Mouse (Mus musculus) liver, embryonic 14.5 days (tissue): ENCODE measurements around the gene Smlr1. TPM values are rescaled to one million over a fixed set of nuclear protein-coding genes. Genes with fewer than 3 reads are reported as not detected.
A peak's percentile ranks its signal among the peaks of the same experiment; 100 is the strongest.

Experiments
- ATAC-seq: fragments of 200-750 bp; cut with Nextera tagmentation; 2 replicates; pipeline ENCODE4 v1.8.0; 2017; ENCODE audit warnings: moderate number of reproducible peaks, mild to moderate bottlenecking, moderate library complexity; ENCODE audit not compliant: insufficient read depth
- DNase-seq, 3 experiments: peaks; one replicate each; pipeline ENCODE4 v3.0.0-alpha.2; 2012 to 2013; ENCODE audit warnings: low read depth in 3 of 3, low spot score in 3 of 3
- H3K27ac ChIP-seq: fragments of 300-500 bp; sonication (generic); 2 replicates; pipeline ENCODE4 v1.5.1; 2014; ENCODE audit warnings: moderate library complexity, mild to moderate bottlenecking, control low read depth, inconsistent platforms
- H3K27me3 ChIP-seq: fragments of 300-500 bp; sonication (generic); 2 replicates; pipeline ENCODE4 v1.6.1; 2014; ENCODE audit warnings: mild to moderate bottlenecking, low read length, moderate library complexity; ENCODE audit not compliant: control insufficient read depth, insufficient read depth
- H3K36me3 ChIP-seq: fragments of 300-500 bp; sonication (generic); replicated peaks from 2 replicates; pipeline ENCODE4 v1.6.1; 2014; ENCODE audit warnings: low read depth; ENCODE audit not compliant: control insufficient read depth, insufficient read depth
- H3K4me1 ChIP-seq, 2 experiments: fragments of 200-500 bp in 1 of 2; fragments of 300-500 bp in 1 of 2; sonication (generic) in 1 of 2; replicated peaks; 2 replicates each; pipeline ENCODE4 v1.6.1; 2012 to 2014; ENCODE audit warnings: antibody characterized with exemption in 1 of 2, inconsistent platforms in 1 of 2, low read length in 1 of 2; ENCODE audit not compliant: control insufficient read depth in 2 of 2, insufficient read depth in 2 of 2
- H3K4me2 ChIP-seq: fragments of 300-500 bp; sonication (generic); 2 replicates; pipeline ENCODE4 v1.6.1; 2014; ENCODE audit warnings: low read depth, mild to moderate bottlenecking, control low read depth, moderate library complexity
- H3K4me3 ChIP-seq, 2 experiments: fragments of 200-500 bp in 1 of 2; fragments of 300-500 bp in 1 of 2; sonication (generic) in 1 of 2; 2 replicates each; pipeline ENCODE4 v1.5.1; 2012 to 2014; ENCODE audit warnings: low read depth in 2 of 2, low read length in 2 of 2, mild to moderate bottlenecking in 2 of 2, control low read depth in 1 of 2, inconsistent platforms in 1 of 2, moderate library complexity in 1 of 2; ENCODE audit not compliant: insufficient read depth in 1 of 2
- H3K9ac ChIP-seq: fragments of 300-500 bp; sonication (generic); replicated peaks from 2 replicates; pipeline ENCODE4 v1.6.1; 2014; ENCODE audit warnings: mild to moderate bottlenecking, control low read depth, moderate library complexity
- H3K9me3 ChIP-seq: fragments of 300-500 bp; sonication (generic); 2 replicates; pipeline ENCODE4 v1.6.1; 2016; ENCODE audit warnings: low read length, mixed read lengths; ENCODE audit not compliant: control insufficient read depth
- CTCF ChIP-seq: IDR thresholded peaks from 2 replicates; pipeline ENCODE4 v1.5.1; 2016; ENCODE audit warnings: antibody characterized with exemption, low read depth, control low read depth
- EP300 ChIP-seq: IDR thresholded peaks from 2 replicates; pipeline ENCODE4 v1.6.1; 2016; ENCODE audit warnings: antibody characterized with exemption, low read depth
- WGBS: fragments of 180-500 bp; shearing (Covaris S2); extraction: QIAGEN DNeasy Blood & Tissue Kit; methylation state at CpG from one replicate; pipeline ENCODE4 v1.1.7; 2014; ENCODE audit not compliant: insufficient replicate concordance; 5-methylcytosine and 5-hydroxymethylcytosine counted together
- polyA plus RNA-seq, 2 experiments: library from polyadenylated mRNA; depleted of rRNA in 1 of 2; stranded (reverse) in 1 of 2; unstranded in 1 of 2; fragments of >200 nt; fragmentation: Nextera tagmentation in 1 of 2; extraction: Ambion mirVana in 1 of 2; gene quantifications; 2 replicates each; pipeline versions ENCODE4 v1.2.1 to v1.2.3; 2012 to 2014

Gene Smlr1
- polyA plus RNA-seq, 2 experiments, result 16.5 to 17.7 TPM

GRCm38 (mm10) chr10:25513821-25514220 is 22.2 kb downstream of the Smlr1 start:
- no peak for DNase-seq
- H3K36me3 ChIP-seq, result no peaks in the 10 kb centered on the region
- H3K4me1 ChIP-seq, result no peaks in the 10 kb centered on the region
- no peak overlapping the region for H3K4me3 ChIP-seq
- no peaks in the 10 kb centered on the region for H3K9me3 ChIP-seq
- no peak overlapping the region for H3K27ac ChIP-seq
- no peak for ATAC-seq
- no peak overlapping the region for H3K9ac ChIP-seq
- H3K4me2 ChIP-seq, result no peak overlapping the region
- 68% methylated on average over 1 of the region's 1 CpGs for WGBS
- H3K27me3 ChIP-seq, result no peaks in the 10 kb centered on the region
- TF ChIP-seq EP300, result no peak
- no peak for TF ChIP-seq CTCF

GRCm38 (mm10) chr10:25503250-25503649 is 32.8 kb downstream of the Smlr1 start:
- DNase-seq (no peak), ATAC-seq (no peak)
- 72% methylated on average over 5 of the region's 5 CpGs for WGBS
- H3K4me2 ChIP-seq, result no peak overlapping the region
- no peak overlapping the region for H3K9ac ChIP-seq
- no peaks in the 10 kb centered on the region for H3K4me1 ChIP-seq
- no peaks in the 10 kb centered on the region for H3K36me3 ChIP-seq
- H3K27me3 ChIP-seq, result no peaks in the 10 kb centered on the region
- TF ChIP-seq EP300 (no peak), CTCF (no peak)
- H3K9me3 ChIP-seq, result no peaks in the 10 kb centered on the region
- H3K4me3 ChIP-seq, result no peak overlapping the region
- no peak overlapping the region for H3K27ac ChIP-seq

- Histone ChIP-seq H3K27ac (no peak overlapping the region), H3K9ac (no peak overlapping the region), H3K9me3 (no peaks in the 10 kb centered on the region), H3K4me2 (no peak overlapping the region), H3K27me3 (no peaks in the 10 kb centered on the region), H3K4me3 (no peak overlapping the region), H3K4me1 (no peaks in the 10 kb centered on the region), H3K36me3 (no peaks in the 10 kb centered on the region)
- ATAC-seq (no peak), DNase-seq (no peak)
- 56% methylated on average over 10 of the region's 10 CpGs for WGBS
- TF ChIP-seq EP300 (no peak), CTCF (no peak; the same call in 1 of the 2 replicates)
Observed at GRCm38 (mm10) chr10:25499323-25500071, 36.6 kb downstream of the Smlr1 start.

- peak; percentile 77 for TF ChIP-seq CTCF
- TF ChIP-seq EP300, result no peak
- H3K36me3 ChIP-seq, result no peaks in the 10 kb centered on the region
- H3K9me3 ChIP-seq, result no peaks in the 10 kb centered on the region
- peak in 2 of 3 experiments; percentile 7 to 11 for DNase-seq
- no peak overlapping the region for H3K4me2 ChIP-seq
- no peaks in the 10 kb centered on the region for H3K4me1 ChIP-seq
- no peak for ATAC-seq
- H3K27ac ChIP-seq, result no peak overlapping the region
- H3K4me3 ChIP-seq, result no peak overlapping the region
- no peaks in the 10 kb centered on the region for H3K27me3 ChIP-seq
- WGBS, result 4% methylated on average over 1 of the region's 1 CpGs
- no peak overlapping the region for H3K9ac ChIP-seq
Observed at GRCm38 (mm10) chr10:25488456-25488855, 47.6 kb downstream of the Smlr1 start.

- H3K27me3 ChIP-seq, result no peaks in the 10 kb centered on the region
- H3K9ac ChIP-seq, result no peak overlapping the region
- no peaks in the 10 kb centered on the region for H3K4me1 ChIP-seq
- H3K4me2 ChIP-seq, result no peak overlapping the region
- H3K36me3 ChIP-seq, result no peaks in the 10 kb centered on the region
- no peak overlapping the region for H3K4me3 ChIP-seq
- H3K9me3 ChIP-seq, result no peaks in the 10 kb centered on the region
- no peak overlapping the region for H3K27ac ChIP-seq
- ATAC-seq (no peak), DNase-seq (no peak)
- whole genome bisulfite sequencing, result 57% methylated on average over 5 of the region's 5 CpGs
- TF ChIP-seq CTCF (no peak), EP300 (no peak)
Observed at GRCm38 (mm10) chr10:25482791-25483190, 53.3 kb downstream of the Smlr1 start.
